Mouse (Mus musculus): ENCODE measurements around the gene Fmod.

Fmod gene

GRCm38 (mm10) chr1:134055666-134056245, 18.7 kb downstream of the Fmod start:
- DNase-seq (ENCODE audit: low spot score in 2 of 2): no peak

GRCm38 (mm10) chr1:134056285-134056684, 19.2 kb downstream of the Fmod start:
- no peak for DNase-seq (ENCODE audit: low spot score in 2 of 2)

GRCm38 (mm10) chr1:134057736-134058135, 20.7 kb downstream of the Fmod start:
- no peak for DNase-seq (ENCODE audit: low spot score in 2 of 2)

GRCm38 (mm10) chr1:134058870-134059269, 21.8 kb downstream of the Fmod start:
- DNase-seq (ENCODE audit: low spot score in 2 of 2): no peak

GRCm38 (mm10) chr1:134059739-134060695, 23.0 kb downstream of the Fmod start:
- DNase-seq (ENCODE audit: low spot score in 2 of 2): no peak

GRCm38 (mm10) chr1:134060849-134061569, 24.0 kb downstream of the Fmod start:
- DNase-seq (ENCODE audit: low spot score in 2 of 2): peak; percentile 89 to 90

- no peak for DNase-seq (ENCODE audit: low spot score in 2 of 2)
Measured at GRCm38 (mm10) chr1:134061915-134062314, 24.9 kb downstream of the Fmod start.

GRCm38 (mm10) chr1:134062411-134063085, 25.5 kb downstream of the Fmod start:
- DNase-seq (ENCODE audit: low spot score in 2 of 2): peak in 1 of 2 experiments; percentile 47

- peak; percentile 49 to 67 for DNase-seq (ENCODE audit: low spot score in 2 of 2)
Measured at GRCm38 (mm10) chr1:134063086-134063772, 26.2 kb downstream of the Fmod start.

GRCm38 (mm10) chr1:134063773-134064125, 26.7 kb downstream of the Fmod start:
- no peak for DNase-seq (ENCODE audit: low spot score in 2 of 2)

- DNase-seq (ENCODE audit: low spot score in 2 of 2): no peak
Measured at GRCm38 (mm10) chr1:134064296-134064831, 27.3 kb downstream of the Fmod start.

GRCm38 (mm10) chr1:134065241-134065809, 28.3 kb downstream of the Fmod start:
- DNase-seq (ENCODE audit: low spot score in 2 of 2): no peak

GRCm38 (mm10) chr1:134066554-134066953, 29.5 kb downstream of the Fmod start:
- DNase-seq (ENCODE audit: low spot score in 2 of 2): no peak

- DNase-seq (ENCODE audit: low spot score in 2 of 2): peak in 1 of 2 experiments; percentile 55
Measured at GRCm38 (mm10) chr1:134067143-134067619, 30.1 kb downstream of the Fmod start.

GRCm38 (mm10) chr1:134070099-134070669, 33.1 kb downstream of the Fmod start:
- no peak for DNase-seq (ENCODE audit: low spot score in 2 of 2)

- DNase-seq (ENCODE audit: low spot score in 2 of 2): no peak
Measured at GRCm38 (mm10) chr1:134071411-134072018, 34.5 kb downstream of the Fmod start.

GRCm38 (mm10) chr1:134073061-134073564, 36.1 kb downstream of the Fmod start:
- no peak for DNase-seq (ENCODE audit: low spot score in 2 of 2)

- DNase-seq (ENCODE audit: low spot score in 2 of 2): no peak
Measured at GRCm38 (mm10) chr1:134073658-134074057, 36.6 kb downstream of the Fmod start.

- DNase-seq (ENCODE audit: low spot score in 2 of 2): no peak
Measured at GRCm38 (mm10) chr1:134074184-134074583, 37.1 kb downstream of the Fmod start.
